Mouse (Mus musculus) liver, adult 2 months (tissue): ENCODE results near the gene Nos1ap.

Source experiments
- CTCF ChIP-seq: fragments of 200-500 bp; IDR thresholded peaks from 2 replicates; pipeline ENCODE4 v1.5.1; 2011; ENCODE audit warnings: low read depth, low read length, control low read depth
- POLR2A ChIP-seq: fragments of 200-500 bp; IDR thresholded peaks from 2 replicates; pipeline ENCODE4 v1.6.1; 2011; ENCODE audit warnings: low read length, control low read depth; ENCODE audit not compliant: insufficient read depth; ENCODE audit errors: extremely low read depth

GRCm38 (mm10) chr1:170554235-170554938, 35.3 kb downstream of the Nos1ap start:
- no peak for TF ChIP-seq CTCF
- no peak for TF ChIP-seq POLR2A
